Mouse (Mus musculus) E14TG2a.4 (cell line): Measurements from ENCODE around the gene Hdac11.

Experiments used
- CTCF ChIP-seq: conservative IDR thresholded peaks from 2 replicates; pipeline ENCODE4 v1.5.1; 2014; ENCODE audit warnings: low read length
- NANOG ChIP-seq: IDR thresholded peaks from 2 replicates; pipeline ENCODE4 v1.6.1; 2014; ENCODE audit warnings: borderline replicate concordance, low read length, mixed read lengths
- POU5F1 ChIP-seq: IDR thresholded peaks from 2 replicates; pipeline ENCODE4 v1.6.1; 2014; ENCODE audit warnings: low read length, borderline replicate concordance

GRCm38 (mm10) chr6:91183041-91183440 lies 26.6 kb downstream of the Hdac11 start:
- TF ChIP-seq CTCF, result no peak
- no peak for TF ChIP-seq NANOG
- no peak for TF ChIP-seq POU5F1
